Mouse (Mus musculus) heart, postnatal 0 days (tissue): Measurements from ENCODE around the gene Dcaf11.

ENCODE experiments used
- CTCF ChIP-seq: IDR thresholded peaks from 2 replicates; pipeline ENCODE4 v1.5.1; 2016; ENCODE audit warnings: antibody characterized with exemption, control low read depth, low read depth
- EP300 ChIP-seq: IDR thresholded peaks from 2 replicates; pipeline ENCODE4 v1.6.1; 2016; ENCODE audit warnings: antibody characterized with exemption, low read depth

GRCm38 (mm10) chr14:55603633-55604576 lies 44.1 kb downstream of the Dcaf11 start:
- TF ChIP-seq CTCF (peak; percentile 96), EP300 (no peak; the same call in 1 of the 2 replicates)
